Mouse (Mus musculus) heart, postnatal 4 days (tissue): ENCODE data around the gene Fbxo31. TPM values are rescaled to one million over a fixed set of nuclear protein-coding genes. Genes with fewer than 3 reads are reported as not detected.
"Not testable (repeated sequence)": the region's sequence is repeated elsewhere in the genome, so short reads cannot be mapped to it uniquely, and the experiment has no call there.

Experiments used
- DNase-seq: peaks from one replicate; pipeline ENCODE4 v3.0.0; 2021
- total RNA-seq, 2 experiments: library from RNA; stranded (reverse); gene quantifications; 2 replicates each; pipeline ENCODE4 v1.2.3; 2021

Fbxo31 gene
- 10 to 100 TPM; 13.8 to 17.3 TPM for total RNA-seq

GRCm38 (mm10) chr8:121578676-121579451, at the start of gene Fbxo31:
Gene Fbxo31 (minus strand): TSS chr8:121578806.
- DNase-seq: peak; percentile 96

- DNase-seq: no peak
Observed at GRCm38 (mm10) chr8:121623043-121623442, 44.4 kb upstream of the Fbxo31 start.

GRCm38 (mm10) chr8:121621879-121622278, 43.3 kb upstream of the Fbxo31 start:
- DNase-seq: no peak

- DNase-seq: peak; percentile 72
Observed at GRCm38 (mm10) chr8:121620801-121621516, 42.4 kb upstream of the Fbxo31 start.

DNA sequence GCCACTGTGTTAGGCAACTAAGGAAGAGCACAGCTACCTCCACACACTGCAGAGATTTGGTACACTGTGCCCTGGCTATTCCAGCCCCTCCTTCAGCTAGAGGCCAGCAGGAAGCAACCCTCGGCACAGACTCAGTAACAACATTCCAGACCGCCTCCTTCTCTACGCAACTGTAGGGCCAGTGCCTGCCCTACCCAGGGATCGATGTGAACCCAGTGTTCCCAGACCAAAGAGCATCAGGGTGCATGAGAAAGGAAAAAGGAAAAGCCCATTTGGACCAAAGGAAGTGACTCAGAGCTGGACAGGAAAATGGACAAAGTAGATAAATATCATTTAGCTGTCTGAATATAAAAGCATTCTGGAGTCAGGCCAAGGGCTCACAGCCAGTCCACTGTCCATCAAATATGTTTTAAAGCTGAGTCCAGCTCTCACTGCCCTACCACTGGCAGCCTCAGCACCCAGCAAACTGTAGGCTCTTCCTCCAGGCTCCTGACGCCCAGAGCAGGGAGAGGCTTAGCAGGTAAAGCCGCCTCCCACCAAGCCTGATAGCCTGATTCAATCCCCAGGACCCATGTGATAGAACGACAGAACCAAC, 40.9 kb upstream of the Fbxo31 start:
- DNase-seq: peak; percentile 71

DNA sequence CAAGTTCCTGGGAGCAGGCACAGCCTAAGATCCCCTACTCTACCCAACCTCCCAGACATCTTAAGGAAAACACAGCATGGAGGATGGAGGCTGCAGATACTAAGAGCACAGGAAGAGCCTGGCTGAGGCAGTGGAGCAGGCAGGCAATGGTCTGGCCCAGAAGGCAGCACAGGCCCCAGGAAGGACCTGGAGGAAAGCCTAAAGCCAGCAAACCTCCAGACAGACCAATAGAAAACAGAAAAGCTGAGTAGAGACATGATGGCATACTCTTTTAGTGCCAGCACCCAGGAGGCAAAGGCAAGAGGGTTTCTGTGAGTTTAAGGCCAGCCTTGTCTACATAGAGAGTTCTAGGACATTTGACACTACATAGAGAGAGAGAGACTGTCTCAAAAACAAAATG, 34.8 kb upstream of the Fbxo31 start:
- no peak for DNase-seq

DNA sequence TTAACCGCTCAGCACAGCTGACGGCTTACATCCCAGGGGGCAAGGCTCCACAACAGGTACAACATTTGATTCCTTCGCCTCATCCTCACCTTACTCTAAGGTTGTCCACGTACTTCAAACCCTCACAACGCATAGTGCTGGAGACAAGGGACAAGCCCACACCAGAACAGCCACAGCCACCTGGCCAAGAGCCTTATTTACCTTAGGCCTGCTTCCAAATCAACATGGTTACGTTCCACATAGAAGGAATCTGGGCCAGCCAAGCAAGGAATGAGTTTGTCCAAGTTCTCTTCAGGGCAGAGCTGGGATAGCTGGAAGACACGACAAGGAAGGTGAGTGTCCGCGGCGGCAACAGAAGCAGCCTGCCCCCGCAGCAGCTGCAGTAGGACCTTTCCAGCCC, 31.3 kb upstream of the Fbxo31 start:
- no peak for DNase-seq

- no peak for DNase-seq
Observed at GRCm38 (mm10) chr8:121609251-121609650, 30.6 kb upstream of the Fbxo31 start.

DNA sequence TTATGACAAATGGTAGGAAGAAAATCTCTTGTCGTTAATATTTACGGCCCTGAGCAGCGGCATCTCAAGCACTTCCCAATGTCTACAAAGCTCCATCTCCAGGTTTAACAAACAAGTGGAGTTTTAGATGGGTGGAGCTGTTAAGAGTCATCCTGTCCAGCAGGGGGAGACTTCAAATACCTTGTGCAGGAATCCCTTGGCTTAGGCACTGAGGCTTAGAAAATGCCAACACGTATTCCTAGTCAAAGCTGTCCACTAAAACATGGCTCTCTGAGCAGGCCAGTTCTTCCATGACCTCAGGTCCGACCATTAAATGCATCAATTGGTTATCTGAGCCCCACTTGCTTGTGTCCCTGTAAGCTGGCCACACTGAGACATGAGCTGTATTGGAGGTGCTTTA, 29.1 kb upstream of the Fbxo31 start:
- no peak for DNase-seq

DNA sequence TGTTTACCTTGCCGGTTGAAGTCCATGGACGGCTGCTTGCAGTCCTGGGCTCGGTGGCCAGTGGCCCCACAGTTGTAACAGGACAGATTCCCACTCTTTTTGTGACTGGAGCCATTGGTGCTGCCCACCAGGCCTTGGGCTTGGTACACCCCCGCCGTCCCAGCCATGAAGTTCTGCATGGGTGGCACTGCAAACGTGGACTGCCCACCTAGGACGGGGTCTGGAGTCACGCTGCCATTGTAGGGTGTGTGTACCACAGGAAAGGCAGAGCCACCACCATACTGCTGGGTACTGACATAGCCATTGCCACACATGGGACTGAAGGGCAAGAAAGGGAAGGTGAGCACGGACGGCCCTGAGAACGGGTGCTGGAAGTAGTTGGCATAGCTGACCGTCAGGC, 25.2 kb upstream of the Fbxo31 start:
- no peak for DNase-seq

GRCm38 (mm10) chr8:121602860-121603259, 24.3 kb upstream of the Fbxo31 start:
- peak; percentile 81 for DNase-seq

GRCm38 (mm10) chr8:121602411-121602810, 23.8 kb upstream of the Fbxo31 start:
- DNase-seq: no peak

- DNase-seq: no peak
Observed at GRCm38 (mm10) chr8:121599842-121600241, 21.2 kb upstream of the Fbxo31 start.

- peak; percentile 91 for DNase-seq
Observed at GRCm38 (mm10) chr8:121598892-121599291, 20.3 kb upstream of the Fbxo31 start.

GRCm38 (mm10) chr8:121598190-121598589, 19.6 kb upstream of the Fbxo31 start:
- DNase-seq: no peak

DNA sequence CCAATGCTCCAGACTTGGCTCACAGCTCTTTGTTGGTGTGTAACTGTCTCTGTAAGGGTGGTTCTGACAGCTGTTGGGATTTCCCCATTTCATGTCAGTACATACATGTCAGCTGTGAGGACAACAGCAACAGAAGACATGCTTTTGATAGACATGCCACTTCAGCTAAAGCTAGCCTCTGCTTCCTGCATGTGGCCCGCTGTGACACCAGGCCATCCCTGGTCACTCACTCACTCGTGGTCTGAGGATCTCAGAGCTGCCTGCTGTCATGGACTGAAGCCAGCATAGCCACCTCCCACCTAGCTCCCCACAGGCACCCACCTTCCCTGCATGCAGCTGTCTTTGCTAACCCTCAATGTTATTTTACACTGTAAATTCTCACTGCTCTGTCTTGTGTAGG, 18.9 kb upstream of the Fbxo31 start:
- DNase-seq: not testable (repeated sequence)

- DNase-seq: peak; percentile 33
Observed at GRCm38 (mm10) chr8:121593983-121594382, 15.4 kb upstream of the Fbxo31 start.

DNA sequence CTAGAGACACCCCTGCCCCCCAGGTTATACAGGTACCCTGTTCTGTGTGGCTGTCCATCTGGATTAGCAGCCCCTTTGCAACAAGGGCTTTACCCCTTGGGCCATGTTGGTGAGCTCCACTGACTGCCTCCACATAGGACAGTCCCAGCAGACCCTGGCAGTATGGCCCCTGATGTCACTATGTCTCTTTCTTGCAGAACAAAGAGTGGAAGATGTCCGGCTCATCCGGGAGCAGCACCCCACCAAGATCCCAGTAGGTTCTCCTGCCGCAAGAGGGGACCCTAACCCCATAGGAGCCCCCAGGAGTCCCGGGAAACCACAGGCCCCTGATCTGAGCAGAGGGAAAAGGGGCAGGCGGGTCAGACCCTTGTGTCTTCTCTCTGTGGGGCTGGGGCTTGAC, 14.7 kb upstream of the Fbxo31 start:
- no peak for DNase-seq

DNA sequence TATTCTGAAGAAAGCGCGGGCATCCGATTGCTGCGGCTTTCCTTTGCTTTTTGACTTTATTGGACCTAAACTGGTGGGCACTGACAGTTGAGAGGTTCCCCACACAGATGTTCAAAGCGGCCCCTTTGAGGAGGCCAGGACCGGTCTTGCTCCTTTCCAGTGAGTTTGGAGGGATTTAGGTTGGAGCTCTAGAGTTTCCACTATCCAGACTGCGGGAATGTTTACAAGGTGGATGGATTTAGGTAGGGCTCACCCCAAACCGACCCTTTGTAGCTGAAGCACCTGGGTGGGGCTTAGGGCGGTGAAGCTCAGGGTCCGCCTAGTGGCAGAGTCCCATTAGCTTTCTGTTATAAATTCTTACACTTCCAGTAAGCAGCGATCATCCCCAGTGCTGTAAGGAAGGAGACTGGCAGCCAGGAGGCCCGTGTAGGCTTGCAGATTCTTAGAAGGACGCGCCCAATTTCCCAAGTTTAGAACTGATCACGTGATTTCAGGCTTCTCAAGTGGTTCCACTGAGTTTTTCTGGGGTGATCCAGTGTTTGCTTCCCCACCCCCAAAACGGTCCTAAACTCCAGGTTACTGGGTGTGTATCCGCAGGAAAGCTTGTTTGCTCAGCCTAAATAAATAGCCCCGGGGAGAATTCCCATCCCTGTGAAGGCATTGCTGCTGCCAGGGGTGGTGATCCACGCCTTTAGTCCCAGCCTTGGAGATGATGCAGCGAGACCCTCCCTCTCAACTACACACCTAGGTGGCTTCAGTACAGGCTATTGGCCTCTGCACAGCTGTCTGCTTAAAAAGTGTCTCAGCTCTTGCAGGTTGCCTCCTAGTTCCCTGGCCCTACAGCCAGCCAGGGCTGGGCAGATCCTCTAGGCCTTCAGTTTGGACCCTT, 12.8 kb upstream of the Fbxo31 start:
- DNase-seq: peak; percentile 61

DNA sequence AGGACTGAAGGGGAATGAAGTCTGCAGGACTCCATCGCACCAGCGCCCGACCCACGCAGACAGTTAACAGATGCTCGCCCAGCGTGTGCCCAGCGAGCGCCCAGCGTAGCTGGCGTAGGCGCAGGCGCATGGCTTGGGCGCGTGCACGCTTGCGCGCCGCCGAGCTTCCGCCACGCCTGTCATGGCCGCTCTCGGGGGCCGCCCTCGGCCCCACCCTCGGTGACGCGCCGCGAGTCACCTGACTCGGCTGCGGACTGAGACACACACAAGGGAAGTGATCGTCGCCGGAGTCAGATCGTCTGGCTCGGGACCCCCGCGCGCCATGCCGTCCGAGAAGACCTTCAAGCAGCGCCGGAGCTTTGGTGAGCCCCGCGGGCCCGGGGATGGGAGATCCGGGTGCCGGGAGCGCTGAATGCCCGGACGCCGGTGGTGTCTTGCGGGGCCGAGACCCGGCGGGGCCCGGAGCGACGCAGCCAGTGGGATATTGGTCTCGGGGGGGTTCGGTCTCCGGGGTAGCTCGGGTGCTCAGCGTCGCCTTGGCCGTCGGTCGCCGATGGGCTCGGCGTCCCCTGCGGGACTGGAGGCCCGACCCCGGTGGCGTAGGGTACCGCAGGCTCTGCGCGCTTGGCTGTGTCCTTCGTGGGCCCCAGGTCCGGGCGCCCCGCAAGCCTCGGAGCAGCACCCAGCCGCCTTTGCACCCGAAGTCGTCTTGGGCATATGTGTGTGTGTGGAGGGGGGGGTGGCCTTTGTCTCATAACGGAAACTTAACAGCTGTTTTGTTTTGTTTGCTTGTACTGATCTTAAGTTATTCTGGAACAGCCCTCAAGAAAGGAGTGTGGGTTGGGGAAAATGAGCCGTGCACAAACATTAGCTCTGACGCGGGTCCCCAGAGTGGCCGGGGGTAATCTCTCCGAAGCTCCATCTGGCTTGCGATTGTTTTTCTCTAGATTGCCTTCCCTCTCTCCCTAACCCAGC, 11.9 kb upstream of the Fbxo31 start, which contains the start of gene Map1lc3b:
Map1lc3b (plus strand) TSS at position 159 of the 975 bp plus-strand sequence.
- peak; percentile 97 for DNase-seq

DNA sequence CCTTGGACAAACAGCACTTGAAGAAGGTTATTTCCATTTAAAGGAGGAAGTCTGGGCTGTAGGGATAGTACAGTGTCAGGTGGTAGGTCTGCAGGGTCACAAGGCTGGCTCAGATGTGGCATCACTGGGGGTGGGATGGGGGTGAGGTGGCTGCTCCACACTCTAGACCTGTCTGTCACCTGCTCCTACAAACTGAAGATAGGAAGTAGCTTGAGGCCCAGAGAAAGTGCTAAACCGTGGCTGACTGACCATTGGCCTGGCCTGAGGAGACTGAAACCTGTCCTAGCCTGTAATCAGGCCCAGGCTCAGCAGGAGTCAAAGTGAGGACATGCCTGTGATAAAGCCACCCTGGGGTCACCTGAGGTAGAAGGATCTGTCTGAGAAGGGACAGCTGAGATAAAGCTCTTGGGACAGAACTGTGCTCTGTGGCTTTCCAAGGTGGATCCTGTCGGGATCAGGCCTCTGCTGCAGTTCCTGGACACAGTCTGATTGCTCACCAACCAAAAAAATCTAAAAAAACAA, 10.7 kb upstream of the Fbxo31 start:
- DNase-seq: no peak
